Mouse (Mus musculus): ENCODE measurements at regions not wholly inside any gene's neighbourhood (a gene's known extent, or its start where the extent isn't known, plus 50 kb on each side); places are given as distances from the start of the nearest gene placed in this dataset.

DNA sequence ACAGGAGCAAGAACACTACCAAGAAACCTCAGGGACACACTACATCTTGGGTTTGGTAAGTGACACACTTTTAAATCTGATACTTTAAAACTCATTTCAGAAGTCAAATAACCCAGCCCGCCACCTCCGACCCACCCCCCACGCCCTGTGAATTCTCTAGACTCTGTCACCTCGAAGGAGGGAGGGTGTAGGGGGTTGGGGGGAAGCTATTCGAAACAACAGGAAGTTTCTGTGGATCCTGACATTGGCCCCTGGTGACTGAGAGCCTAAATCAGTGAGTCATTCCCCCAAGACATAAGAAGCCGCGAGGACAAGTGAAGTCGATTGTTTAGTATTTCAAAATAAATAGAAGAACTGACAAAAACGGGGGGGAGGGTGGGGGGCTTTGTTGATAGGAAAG, 198.7 kb upstream of the Spdye4c start:
- TF ChIP-seq EP300 (IDR thresholded peaks at IDR 0.05; ENCODE audit: low read depth) (no peak), CTCF (IDR thresholded peaks at IDR 0.05; ENCODE audit: low read depth) (no peak)
